Mouse (Mus musculus): ENCODE results near the gene Tmem200a. TPM values are rescaled to one million over a fixed set of nuclear protein-coding genes. Genes with fewer than 3 reads are reported as not detected.

Tmem200a gene
- polyA plus RNA-seq, 1 experiment: not detected

DNA sequence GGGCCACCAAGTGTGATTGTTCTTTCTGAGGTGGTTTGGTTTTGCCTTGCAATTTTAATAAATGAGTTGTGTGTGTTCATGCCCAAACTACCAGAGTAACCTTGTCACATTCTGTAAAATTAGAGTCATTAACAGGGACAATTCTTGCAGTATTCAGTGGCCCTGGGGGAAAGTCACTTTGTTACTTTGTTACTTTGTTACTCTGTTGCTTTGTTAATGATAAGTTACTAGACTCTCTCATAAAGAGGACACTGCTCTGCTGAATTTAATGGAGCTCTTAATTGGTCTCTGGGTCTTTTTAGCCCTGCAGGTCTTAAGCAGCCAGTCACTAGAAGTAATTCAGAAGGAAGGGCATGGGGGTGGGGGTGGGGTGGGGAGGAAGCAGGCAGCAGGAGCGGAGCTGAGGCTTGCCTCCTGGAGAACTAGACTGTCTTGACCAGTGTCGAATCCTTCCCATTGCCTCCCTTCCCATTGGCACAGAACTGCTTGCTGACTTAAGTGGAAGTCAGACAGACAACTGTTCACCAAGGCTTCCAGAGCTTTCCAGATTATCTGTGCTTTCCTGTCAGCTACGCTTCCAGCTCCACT is 124.1 kb downstream of the Tmem200a start:
- WGBS: 73% methylated on average over 3 of the region's 3 CpGs
- no peak overlapping the region for H3K27ac ChIP-seq (ENCODE audit: insufficient read depth, low read depth, low read length)
- no peak overlapping the region for H3K4me3 ChIP-seq (ENCODE audit: insufficient read depth, low read depth, low read length)
- TF ChIP-seq CTCF (IDR thresholded peaks at IDR 0.05; ENCODE audit: insufficient read depth, low read depth, low read length): no peak
- TF ChIP-seq POLR2A (IDR thresholded peaks at IDR 0.05; ENCODE audit: insufficient read depth, low read depth, low read length): no peak
- H3K4me1 ChIP-seq (ENCODE audit: control insufficient read depth, insufficient read depth, low read length): no peaks in the 10 kb centered on the region

- 76% methylated on average over 7 of the region's 7 CpGs for WGBS
- Histone ChIP-seq H3K27ac (ENCODE audit: insufficient read depth, low read depth, low read length) (no peak overlapping the region), H3K4me3 (ENCODE audit: insufficient read depth, low read depth, low read length) (no peak overlapping the region), H3K4me1 (ENCODE audit: control insufficient read depth, insufficient read depth, low read length) (no peaks in the 10 kb centered on the region)
- TF ChIP-seq POLR2A (IDR thresholded peaks at IDR 0.05; ENCODE audit: insufficient read depth, low read depth, low read length) (no peak), CTCF (IDR thresholded peaks at IDR 0.05; ENCODE audit: insufficient read depth, low read depth, low read length) (no peak)
Measured at GRCm38 (mm10) chr10:25952838-25953237, 126.0 kb downstream of the Tmem200a start.

DNA sequence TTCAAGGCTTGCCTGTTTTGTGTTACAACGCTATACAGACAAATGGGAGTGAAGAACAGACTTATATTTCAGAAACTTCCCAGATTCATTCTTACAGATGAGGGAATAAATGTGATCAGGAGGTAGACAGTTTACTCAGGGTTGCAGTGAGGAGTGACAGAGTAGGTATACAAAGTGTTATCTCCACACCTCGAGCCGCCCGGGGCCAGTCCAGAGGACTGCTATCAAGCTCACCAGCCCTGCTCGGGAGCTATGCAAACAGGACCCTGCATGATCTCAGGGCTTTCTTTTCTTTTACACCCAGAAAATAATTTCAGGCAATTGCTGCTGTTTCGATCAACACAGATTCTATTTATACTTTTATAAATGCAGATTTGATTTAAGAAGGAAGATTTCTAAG is 126.7 kb downstream of the Tmem200a start:
- Histone ChIP-seq H3K4me3 (ENCODE audit: insufficient read depth, low read depth, low read length) (no peak overlapping the region), H3K4me1 (ENCODE audit: control insufficient read depth, insufficient read depth, low read length) (no peaks in the 10 kb centered on the region), H3K27ac (ENCODE audit: insufficient read depth, low read depth, low read length) (no peak overlapping the region)
- WGBS: 75% methylated on average over 6 of the region's 6 CpGs
- TF ChIP-seq CTCF (IDR thresholded peaks at IDR 0.05; ENCODE audit: insufficient read depth, low read depth, low read length) (no peak), POLR2A (IDR thresholded peaks at IDR 0.05; ENCODE audit: insufficient read depth, low read depth, low read length) (no peak)

DNA sequence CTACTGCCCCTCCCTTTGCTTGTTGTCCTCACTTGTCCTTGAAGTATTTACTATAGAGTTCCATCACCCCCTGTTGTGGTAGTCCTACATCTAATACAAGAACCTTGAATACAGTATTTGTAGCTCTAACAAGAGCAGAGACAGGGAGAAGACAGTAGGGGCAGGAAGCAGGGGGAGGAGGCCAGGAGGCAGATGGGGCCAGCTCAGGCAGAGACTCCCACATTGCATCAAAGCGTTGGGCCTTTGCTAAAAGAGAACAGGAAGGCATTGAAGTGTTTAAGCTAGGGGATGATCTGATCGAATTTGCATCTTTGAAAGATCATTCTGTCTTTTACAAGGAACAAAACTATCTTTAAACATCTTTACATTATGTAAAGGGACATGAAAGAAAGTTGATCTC is 133.0 kb downstream of the Tmem200a start:
- 77% methylated on average over 2 of the region's 2 CpGs for WGBS

GRCm38 (mm10) chr10:25944641-25945040 is 134.2 kb downstream of the Tmem200a start:
- WGBS: 47% methylated on average over 2 of the region's 2 CpGs
- Histone ChIP-seq H3K4me3 (ENCODE audit: insufficient read depth, low read depth, low read length) (no peak overlapping the region), H3K4me1 (ENCODE audit: control insufficient read depth, insufficient read depth, low read length) (no peaks in the 10 kb centered on the region), H3K27ac (ENCODE audit: insufficient read depth, low read depth, low read length) (no peak overlapping the region)
- TF ChIP-seq POLR2A (IDR thresholded peaks at IDR 0.05; ENCODE audit: insufficient read depth, low read depth, low read length) (no peak), CTCF (IDR thresholded peaks at IDR 0.05; ENCODE audit: insufficient read depth, low read depth, low read length) (no peak)

More for the DNA sequence above, 133.0 kb downstream of the Tmem200a start:
- Histone ChIP-seq H3K4me3 (ENCODE audit: insufficient read depth, low read depth, low read length) (no peak overlapping the region), H3K27ac (ENCODE audit: insufficient read depth, low read depth, low read length) (no peak overlapping the region), H3K4me1 (ENCODE audit: control insufficient read depth, insufficient read depth, low read length) (no peaks in the 10 kb centered on the region)
- no peak for TF ChIP-seq CTCF (IDR thresholded peaks at IDR 0.05; ENCODE audit: insufficient read depth, low read depth, low read length)
- no peak for TF ChIP-seq POLR2A (IDR thresholded peaks at IDR 0.05; ENCODE audit: insufficient read depth, low read depth, low read length)

DNA sequence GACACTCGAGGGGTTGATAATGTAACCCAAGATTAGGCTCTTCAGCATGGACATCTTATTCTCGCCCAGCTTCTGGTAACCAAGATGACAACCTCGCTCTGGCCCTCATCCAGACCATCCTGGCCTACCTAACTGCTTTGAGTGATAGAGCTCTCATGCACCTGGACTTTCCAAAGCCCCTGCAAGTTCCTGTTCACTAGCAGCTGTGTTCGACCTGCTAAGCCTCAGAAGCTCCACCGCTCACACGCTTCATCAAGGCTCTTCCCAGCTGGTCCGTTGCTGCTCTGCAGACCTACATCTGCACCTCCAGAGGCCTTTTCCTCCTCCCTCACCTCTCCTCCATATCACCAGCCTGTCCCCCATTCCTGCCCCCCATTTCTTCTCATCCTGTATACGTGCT is 147.1 kb downstream of the Tmem200a start:
- H3K4me3 ChIP-seq (ENCODE audit: insufficient read depth, low read depth, low read length): no peak overlapping the region
- no peak overlapping the region for H3K27ac ChIP-seq (ENCODE audit: insufficient read depth, low read depth, low read length)
- peaks cover 7% of the 10 kb centered on the region for H3K4me1 ChIP-seq (ENCODE audit: control insufficient read depth, insufficient read depth, low read length)
- WGBS: 92% methylated on average over 8 of the region's 8 CpGs
- TF ChIP-seq POLR2A (IDR thresholded peaks at IDR 0.05; ENCODE audit: insufficient read depth, low read depth, low read length) (no peak), CTCF (IDR thresholded peaks at IDR 0.05; ENCODE audit: insufficient read depth, low read depth, low read length) (no peak)

- WGBS: 14% methylated on average over 12 of the region's 12 CpGs
- TF ChIP-seq CTCF (IDR thresholded peaks at IDR 0.05; ENCODE audit: insufficient read depth, low read depth, low read length) (no peak), POLR2A (IDR thresholded peaks at IDR 0.05; ENCODE audit: insufficient read depth, low read depth, low read length) (no peak)
- Histone ChIP-seq H3K4me3 (ENCODE audit: insufficient read depth, low read depth, low read length) (no peak overlapping the region), H3K4me1 (ENCODE audit: control insufficient read depth, insufficient read depth, low read length) (peaks cover 7% of the 10 kb centered on the region), H3K27ac (ENCODE audit: insufficient read depth, low read depth, low read length) (no peak overlapping the region)
Measured at GRCm38 (mm10) chr10:25929401-25930150, 149.3 kb downstream of the Tmem200a start.

DNA sequence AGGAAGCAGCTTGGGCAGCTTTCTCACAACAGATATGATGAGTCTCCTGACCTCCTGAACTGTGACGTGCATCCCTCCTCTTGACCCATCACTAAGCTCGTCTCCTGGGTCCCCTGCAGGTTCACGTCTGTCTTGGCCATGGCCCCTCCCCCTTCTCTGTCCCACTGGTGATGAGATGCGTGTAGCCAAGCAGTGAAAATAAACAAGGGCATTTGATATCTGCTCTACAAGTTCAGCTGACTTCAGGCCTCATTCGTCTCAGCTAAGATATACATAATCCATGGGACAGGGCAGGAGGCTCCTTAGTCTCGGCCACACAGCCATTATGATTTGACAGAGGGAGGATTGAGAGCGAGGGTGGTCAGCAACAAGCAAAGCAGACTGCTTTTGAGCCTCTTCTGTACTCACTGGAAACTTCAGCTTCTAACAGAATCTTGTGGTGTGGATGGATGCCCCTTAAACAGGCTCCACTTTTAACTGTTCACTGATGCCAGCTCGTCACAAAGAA is 149.9 kb downstream of the Tmem200a start:
- Histone ChIP-seq H3K4me3 (ENCODE audit: insufficient read depth, low read depth, low read length) (no peak overlapping the region), H3K4me1 (ENCODE audit: control insufficient read depth, insufficient read depth, low read length) (peaks cover 7% of the 10 kb centered on the region), H3K27ac (ENCODE audit: insufficient read depth, low read depth, low read length) (no peak overlapping the region)
- TF ChIP-seq CTCF (IDR thresholded peaks at IDR 0.05; ENCODE audit: insufficient read depth, low read depth, low read length) (no peak), POLR2A (IDR thresholded peaks at IDR 0.05; ENCODE audit: insufficient read depth, low read depth, low read length) (no peak)
- 60% methylated on average over 8 of the region's 8 CpGs for WGBS

GRCm38 (mm10) chr10:25928448-25928786 is 150.4 kb downstream of the Tmem200a start:
- Histone ChIP-seq H3K4me1 (ENCODE audit: control insufficient read depth, insufficient read depth, low read length) (peaks cover 7% of the 10 kb centered on the region), H3K4me3 (ENCODE audit: insufficient read depth, low read depth, low read length) (no peak overlapping the region), H3K27ac (ENCODE audit: insufficient read depth, low read depth, low read length) (no peak overlapping the region)
- TF ChIP-seq POLR2A (IDR thresholded peaks at IDR 0.05; ENCODE audit: insufficient read depth, low read depth, low read length): no peak
- TF ChIP-seq CTCF (IDR thresholded peaks at IDR 0.05; ENCODE audit: insufficient read depth, low read depth, low read length): no peak
- 78% methylated on average over 3 of the region's 3 CpGs for WGBS
